Mouse (Mus musculus): ENCODE data around the gene Abcc4.

Abcc4 gene

GRCm38 (mm10) chr14:118712889-118713288, 6.9 kb upstream of the Abcc4 start:
- DNase-seq (ENCODE audit: low spot score in 2 of 2): no peak

DNA sequence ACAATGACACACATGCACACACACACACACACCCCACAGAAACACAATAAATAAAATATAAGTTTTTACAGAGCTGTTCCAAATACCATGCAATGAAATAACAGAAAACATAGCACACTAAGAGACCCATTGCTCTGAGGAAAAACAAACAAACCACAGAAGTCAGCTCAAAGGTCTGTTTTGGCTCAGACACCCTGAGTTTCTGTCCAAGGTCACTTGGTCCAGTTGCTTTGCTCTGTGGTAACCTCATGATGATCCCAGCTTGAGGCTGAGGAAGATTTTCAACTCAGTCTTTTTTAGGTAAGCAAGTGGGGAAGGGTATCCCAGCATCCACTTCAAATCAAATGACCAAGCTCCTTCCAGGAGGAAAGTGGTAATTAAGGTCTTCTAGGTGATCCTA, 4.9 kb upstream of the Abcc4 start:
- no peak for DNase-seq (ENCODE audit: low spot score in 2 of 2)

DNA sequence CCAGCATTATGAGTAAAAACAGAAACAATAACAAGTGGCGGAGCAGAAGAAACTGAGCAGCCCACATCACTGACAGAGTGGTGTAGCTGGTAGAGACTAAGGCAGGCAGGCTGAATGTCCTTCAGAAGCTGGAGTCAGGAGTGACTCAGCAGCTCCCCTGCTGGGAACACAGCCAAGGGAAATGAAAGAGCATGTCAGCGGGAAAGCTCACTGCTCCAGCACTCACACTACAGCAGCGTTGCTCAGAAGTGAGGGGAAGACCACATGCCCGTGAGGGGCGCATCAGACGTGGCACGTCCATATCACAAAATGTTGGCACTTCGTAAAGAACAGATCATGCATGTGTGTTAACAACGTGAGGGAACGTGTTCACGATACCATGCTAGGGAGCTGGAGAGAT, 3.7 kb upstream of the Abcc4 start:
- DNase-seq (ENCODE audit: low spot score in 2 of 2): peak; percentile 72 to 77

DNA sequence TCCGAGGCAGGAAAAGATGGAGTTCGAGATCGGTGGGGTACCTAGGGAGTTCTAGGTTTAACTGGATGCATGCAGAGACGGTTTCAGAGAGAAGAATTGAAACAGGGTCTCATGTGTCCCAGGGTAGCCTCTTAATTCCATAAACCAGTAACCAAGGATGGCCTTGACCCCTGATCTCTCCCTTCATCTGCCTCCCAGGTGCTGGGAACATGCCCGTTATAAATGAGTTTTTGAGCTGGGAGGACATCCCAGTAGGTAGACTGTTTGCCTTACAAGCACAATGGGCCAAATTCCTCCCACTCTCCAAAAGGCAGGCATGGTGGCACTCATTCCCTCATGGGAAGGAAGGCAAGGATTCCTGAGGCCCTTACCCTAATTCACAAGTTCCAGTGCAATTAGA, 2.1 kb upstream of the Abcc4 start:
- DNase-seq (ENCODE audit: low spot score in 2 of 2): no peak

DNA sequence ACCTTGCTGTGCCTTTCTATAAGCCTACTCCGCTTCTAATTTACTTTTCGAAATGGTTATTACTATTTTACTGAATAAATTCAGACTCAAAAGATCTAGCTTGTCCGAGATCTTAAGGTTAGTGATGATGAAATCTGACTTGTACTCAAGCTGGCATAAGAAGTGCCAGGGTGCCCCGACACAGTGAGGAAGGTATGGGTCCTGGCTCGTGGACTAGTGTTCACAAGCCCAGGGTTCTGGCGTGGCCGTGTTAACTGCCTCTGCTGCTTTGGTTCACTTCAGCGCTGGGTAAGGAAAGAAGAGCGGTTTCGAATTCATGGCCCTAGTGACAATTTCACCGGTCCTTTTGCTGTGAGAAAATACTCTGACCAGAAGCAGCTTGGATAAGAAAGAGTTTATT, 943 bp upstream of the Abcc4 start:
- DNase-seq (ENCODE audit: low spot score in 2 of 2): no peak

DNA sequence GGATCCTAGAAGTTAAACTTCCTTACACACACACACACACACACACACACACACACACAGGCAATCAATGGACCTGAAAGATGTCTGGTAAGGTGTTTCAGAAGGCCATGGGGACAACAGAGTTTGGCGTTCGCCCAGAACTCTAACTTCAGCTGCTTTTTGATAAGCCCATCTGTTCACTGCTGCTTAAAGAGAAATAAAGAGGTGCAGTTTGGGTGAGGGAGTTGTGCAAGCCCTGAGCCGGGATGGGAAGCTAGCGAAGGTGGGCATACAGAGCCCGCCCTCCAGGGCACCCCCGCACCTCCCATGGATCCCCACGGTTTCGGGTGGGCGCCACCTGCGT, 583 bp downstream of the Abcc4 start:
- no peak for DNase-seq (ENCODE audit: low spot score in 2 of 2)

- no peak for DNase-seq (ENCODE audit: low spot score in 2 of 2)
Observed at GRCm38 (mm10) chr14:118703363-118703762, 2.7 kb downstream of the Abcc4 start.

DNA sequence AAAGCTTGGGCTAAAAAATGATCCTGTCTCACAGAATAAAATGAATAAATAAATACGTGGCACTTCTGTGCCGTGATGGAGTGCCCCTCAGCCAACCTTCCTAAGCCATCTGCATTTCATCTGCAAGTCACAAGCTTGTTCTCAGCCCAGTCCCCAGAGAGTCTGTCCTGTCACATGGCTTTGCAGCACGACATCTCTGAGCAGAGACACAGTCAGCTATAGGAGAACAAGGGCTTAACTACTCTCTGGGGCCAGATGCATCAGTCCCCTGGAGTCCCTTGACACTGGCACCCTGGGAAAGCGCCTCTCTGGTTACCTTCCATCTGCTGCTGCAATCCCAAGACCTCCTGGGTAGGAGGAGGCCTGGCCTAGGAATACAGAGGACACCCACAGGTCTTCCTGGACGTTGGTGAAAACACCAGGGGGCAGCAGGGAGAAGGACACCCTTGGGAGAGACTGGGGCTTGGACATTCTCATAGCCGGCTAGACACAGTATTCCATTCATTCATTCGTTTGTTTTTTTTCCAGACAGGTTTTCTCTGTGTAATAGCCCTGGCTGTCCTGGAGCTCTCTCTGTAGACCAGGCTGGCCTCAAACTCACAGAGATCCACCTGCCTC, 3.9 kb downstream of the Abcc4 start:
- DNase-seq (ENCODE audit: low spot score in 2 of 2): no peak

DNA sequence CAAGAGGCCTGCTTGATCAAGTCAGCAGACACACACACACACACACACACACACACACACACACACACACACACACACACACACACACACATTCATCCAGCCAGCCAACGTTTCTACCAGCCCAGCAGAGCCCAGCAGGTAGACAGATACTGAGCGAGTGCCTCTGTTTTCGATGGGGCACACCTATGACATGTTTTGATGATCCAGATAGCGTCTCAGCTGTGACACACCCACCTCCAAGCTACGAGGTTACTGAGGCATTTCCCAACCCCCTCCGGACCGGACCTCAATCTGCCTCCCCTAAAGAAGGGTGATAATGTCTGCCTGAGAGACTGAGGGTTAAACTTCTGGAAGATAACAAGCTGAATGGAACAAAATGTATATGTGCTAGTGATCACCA, 5.4 kb downstream of the Abcc4 start:
- DNase-seq (ENCODE audit: low spot score in 2 of 2): no peak

DNA sequence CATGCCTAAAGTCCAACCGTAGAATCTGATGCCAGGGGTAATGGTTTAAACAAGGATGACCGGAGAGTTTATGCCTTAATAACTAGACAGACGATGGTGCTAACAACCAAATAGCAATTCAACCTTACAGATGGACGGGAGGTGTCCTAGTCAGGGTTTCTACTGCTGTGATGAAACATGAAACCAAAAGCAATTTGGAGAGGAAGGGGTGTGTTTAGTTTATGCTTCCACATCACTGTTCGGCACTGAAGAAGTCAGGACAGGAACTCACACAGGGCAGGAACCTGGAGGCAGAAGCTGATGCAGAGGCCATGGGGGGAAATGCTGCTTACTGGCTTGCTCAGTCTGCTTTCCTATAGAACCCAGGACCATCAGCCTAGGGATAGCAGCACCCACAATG, 6.1 kb downstream of the Abcc4 start:
- no peak for DNase-seq (ENCODE audit: low spot score in 2 of 2)

- DNase-seq (ENCODE audit: low spot score in 2 of 2): no peak
Observed at GRCm38 (mm10) chr14:118699508-118699907, 6.5 kb downstream of the Abcc4 start.

GRCm38 (mm10) chr14:118696556-118697289, 9.3 kb downstream of the Abcc4 start:
- no peak for DNase-seq (ENCODE audit: low spot score in 2 of 2)

DNA sequence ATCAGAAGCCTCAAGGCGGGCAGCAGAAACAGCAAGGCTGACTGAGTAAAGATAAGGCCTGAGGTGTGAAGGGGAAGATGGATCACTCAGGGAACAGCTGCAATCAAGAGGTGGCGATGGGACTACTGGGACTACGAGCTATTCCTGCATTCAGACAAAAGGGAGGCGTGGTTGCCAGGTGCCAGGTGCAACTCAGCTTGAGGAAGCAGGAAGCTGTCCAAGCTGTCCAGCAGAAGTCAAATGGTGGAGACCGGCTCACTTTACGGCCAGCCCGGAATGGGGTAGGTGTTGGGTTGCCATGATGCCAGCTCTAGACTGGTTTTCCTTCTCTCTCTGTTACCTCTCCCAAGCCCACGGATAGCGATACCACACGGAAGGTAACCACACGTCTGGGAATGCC, 10.2 kb downstream of the Abcc4 start:
- DNase-seq (ENCODE audit: low spot score in 2 of 2): no peak

DNA sequence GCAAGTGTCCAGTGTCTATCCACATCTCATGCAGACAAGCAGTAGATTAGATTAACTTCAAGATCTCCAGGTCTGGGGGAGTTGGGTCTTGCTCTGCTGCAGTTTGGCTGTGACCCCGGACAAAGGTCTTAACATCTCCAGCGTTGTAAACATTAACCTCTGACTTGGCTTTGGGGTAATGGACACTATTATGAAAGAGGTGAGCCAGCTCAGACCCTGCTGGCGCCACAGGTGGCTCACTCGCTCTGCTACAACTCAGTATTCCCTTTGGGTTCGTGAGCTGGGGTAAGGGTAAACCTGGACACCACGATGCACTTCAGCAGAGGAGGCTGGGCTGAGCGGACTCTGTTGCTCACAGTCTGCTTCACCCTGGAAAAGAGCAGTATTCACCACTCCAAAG, 11.7 kb downstream of the Abcc4 start:
- DNase-seq (ENCODE audit: low spot score in 2 of 2): no peak

- DNase-seq (ENCODE audit: low spot score in 2 of 2): no peak
Observed at GRCm38 (mm10) chr14:118691910-118692309, 14.1 kb downstream of the Abcc4 start.

GRCm38 (mm10) chr14:118691404-118691803, 14.6 kb downstream of the Abcc4 start:
- DNase-seq (ENCODE audit: low spot score in 2 of 2): no peak

DNA sequence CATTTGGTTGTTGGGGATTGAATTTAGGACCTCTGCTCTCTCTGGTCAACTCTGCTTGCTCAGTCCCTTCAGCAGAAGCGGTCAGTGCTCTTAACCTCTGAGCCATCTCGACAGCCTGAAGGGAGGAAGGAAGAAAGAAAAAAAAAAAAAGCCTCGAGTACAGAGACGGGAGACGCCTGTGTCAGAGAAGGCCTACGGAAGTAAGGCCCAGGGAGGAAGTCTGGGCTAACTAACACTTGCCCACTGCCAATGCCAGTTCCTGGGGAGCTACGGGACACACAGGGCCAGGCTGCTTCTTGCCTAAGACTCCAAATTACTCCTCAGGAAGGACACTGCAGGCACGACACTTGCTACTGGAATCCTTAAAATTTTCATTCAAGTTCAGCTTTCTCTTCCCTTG, 15.1 kb downstream of the Abcc4 start:
- DNase-seq (ENCODE audit: low spot score in 2 of 2): no peak

GRCm38 (mm10) chr14:118690336-118690735, 15.7 kb downstream of the Abcc4 start:
- no peak for DNase-seq (ENCODE audit: low spot score in 2 of 2)

DNA sequence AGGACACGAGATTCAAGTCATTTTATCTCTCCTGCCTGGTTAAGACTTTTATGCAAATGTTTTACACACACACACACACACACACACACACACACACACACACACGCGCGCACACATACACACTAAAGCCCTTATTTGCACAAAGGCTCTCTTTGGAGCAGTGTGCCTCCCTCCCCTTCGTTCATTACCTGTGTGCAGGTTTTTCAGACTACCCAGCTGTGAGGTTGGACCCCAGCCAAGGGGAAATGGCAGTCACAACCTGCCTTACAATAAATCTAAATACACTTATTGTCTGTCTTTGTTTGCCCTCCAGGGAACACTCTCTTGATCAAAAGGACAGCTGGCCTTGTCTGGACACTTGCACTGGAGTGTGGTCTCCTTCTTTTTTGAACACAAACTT, 17.4 kb downstream of the Abcc4 start:
- DNase-seq (ENCODE audit: low spot score in 2 of 2): no peak

DNA sequence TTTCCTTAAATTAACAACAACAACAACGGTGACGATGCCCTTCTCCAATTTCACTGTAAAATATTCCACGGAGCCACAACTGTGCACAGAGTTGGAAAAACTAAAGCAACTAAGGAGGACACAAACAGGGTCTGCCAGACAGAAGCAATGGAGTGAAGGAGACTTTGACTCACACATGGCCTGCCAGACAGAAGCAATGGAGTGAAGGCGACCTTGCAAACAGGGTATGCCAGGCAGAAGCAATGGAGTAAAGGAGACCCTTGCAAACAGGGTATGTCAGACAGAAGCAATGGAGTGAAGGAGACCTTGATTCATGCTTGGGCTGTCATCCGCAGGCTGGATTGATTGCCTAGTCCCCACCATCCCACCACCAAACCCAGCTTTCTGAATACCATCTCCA, 19.2 kb downstream of the Abcc4 start:
- no peak for DNase-seq (ENCODE audit: low spot score in 2 of 2)

- no peak for DNase-seq (ENCODE audit: low spot score in 2 of 2)
Observed at GRCm38 (mm10) chr14:118685572-118685971, 20.4 kb downstream of the Abcc4 start.

GRCm38 (mm10) chr14:118682339-118683034, 23.5 kb downstream of the Abcc4 start:
- DNase-seq (ENCODE audit: low spot score in 2 of 2): no peak

- no peak for DNase-seq (ENCODE audit: low spot score in 2 of 2)
Observed at GRCm38 (mm10) chr14:118681087-118681486, 24.9 kb downstream of the Abcc4 start.
